Mouse (Mus musculus) kidney, adult 2 months (tissue): ENCODE results near the gene Themis3.

Source experiments
- CTCF ChIP-seq: fragments of 200-500 bp; conservative IDR thresholded peaks from 2 replicates; pipeline ENCODE4 v1.5.1; 2011; ENCODE audit warnings: low read depth, mild to moderate bottlenecking, control low read depth, low read length, moderate library complexity, mixed read lengths; ENCODE audit not compliant: insufficient read depth, insufficient read length
- POLR2A ChIP-seq: fragments of 200-500 bp; IDR thresholded peaks from one replicate; pipeline ENCODE4 v1.6.1; 2011; ENCODE audit warnings: low read depth, low read length, control low read depth

GRCm38 (mm10) chr17:66610032-66610431, 15.6 kb upstream of the Themis3 start:
- no peak for TF ChIP-seq CTCF
- no peak for TF ChIP-seq POLR2A
